Mouse (Mus musculus) mouse embryonic stem cell (cell line): ENCODE results near the gene Gatc.

Source experiments
- in situ Hi-C, 2 experiments: fragments of 300-500 bp; cut with MboI; formaldehyde crosslinking; loops; 1 replicate in 1 of 2; 3 replicates in 1 of 2; pipeline ENCODE4 v1.14.3; 2019 to 2020; ENCODE audit warnings: low sequenced_read_pairs in 2 of 2, low pct_unique_long_range_greater_than_20kb in 1 of 2, mixed read lengths in 1 of 2; ENCODE audit not compliant: unreplicated experiment in 1 of 2

The Gatc gene

DNA sequence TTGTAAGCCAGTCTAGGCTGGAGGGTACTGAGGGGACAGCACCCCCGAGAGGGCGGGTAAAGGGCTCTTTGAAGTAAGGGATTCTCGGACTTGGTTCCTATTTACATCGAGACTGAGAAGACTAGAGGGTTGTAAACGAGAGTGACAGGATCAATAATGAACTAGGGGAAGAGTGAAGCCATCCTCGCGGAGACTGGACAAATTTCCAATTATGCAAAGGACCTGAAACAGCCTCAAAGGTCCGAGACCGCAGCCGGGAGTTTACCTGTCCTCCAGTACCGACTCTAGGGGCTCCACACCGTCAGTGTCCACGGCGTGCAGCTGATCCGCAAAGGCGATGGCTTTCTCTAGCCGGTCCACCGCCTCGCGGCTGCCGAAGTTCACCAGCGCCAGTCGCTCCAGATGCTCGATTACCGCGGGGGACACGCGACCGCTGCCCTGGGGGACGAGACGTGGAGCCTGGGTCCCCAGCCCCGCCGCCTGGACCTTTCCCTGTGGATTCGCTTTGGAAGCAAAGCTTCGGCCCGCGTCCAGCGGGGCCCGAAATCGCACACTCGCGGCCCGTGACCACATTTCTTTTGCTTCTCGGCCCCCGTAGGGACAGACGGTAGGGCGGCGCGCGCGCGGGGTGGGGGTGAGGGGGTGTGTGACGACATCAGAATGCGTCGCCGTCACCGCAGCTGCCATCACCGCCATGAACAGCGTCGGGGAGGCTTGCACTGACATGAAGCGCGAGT, at the start of gene Gatc, which contains the start of gene Triap1:
Gene Gatc, minus strand, starts transcription at position 602 of the 737 bp plus-strand sequence.
Gene Triap1, plus strand, starts transcription at position 649 of the 737 bp plus-strand sequence.
- in situ Hi-C loops = no loop called here

DNA sequence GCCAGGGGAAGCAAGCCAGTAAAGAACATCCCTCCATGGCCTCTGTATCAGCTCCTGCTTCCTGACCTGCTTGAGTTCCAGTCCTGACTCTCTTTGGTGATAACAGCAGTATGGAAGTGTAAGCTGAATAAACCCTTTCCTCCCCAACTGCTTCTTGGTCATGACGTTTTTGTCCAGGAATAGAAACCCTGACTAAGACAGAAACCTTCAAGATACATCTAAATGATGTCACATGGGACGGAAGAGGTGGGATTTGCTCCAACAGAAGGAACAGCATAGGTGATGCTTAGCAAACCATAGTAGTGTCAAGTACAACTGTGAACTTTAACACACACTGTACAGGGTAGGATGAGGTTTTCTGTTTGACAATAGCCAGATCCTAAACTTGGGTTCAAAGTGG, 37.9 kb upstream of the Gatc start:
- in situ Hi-C loops = loop anchor here (5.0 kb wide), 1 partner anchor 63 kb away; no protein-coding TSS in a partner anchor

DNA sequence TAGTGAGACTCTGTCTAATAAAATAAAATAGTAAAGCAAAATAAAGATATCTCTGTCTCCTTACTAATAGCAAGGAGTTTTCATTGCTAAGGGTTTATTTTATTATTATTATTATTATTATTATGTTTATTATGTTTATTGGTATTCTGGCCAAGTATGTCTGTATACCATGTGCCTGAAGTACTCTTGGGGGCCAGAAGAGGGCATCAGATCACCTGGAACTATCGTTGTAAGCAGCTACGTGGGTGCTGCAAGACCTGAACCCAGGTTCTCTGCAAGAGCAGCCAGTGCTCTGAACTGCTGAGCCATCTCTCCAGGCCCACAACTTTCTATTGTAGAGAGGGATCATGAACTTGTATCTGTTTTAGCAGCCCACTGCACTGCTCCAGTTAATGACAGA, 34.5 kb upstream of the Gatc start:
- in situ Hi-C loops = loop anchor here (5.0 kb wide), 1 partner anchor 67 kb away; no protein-coding TSS in a partner anchor

DNA sequence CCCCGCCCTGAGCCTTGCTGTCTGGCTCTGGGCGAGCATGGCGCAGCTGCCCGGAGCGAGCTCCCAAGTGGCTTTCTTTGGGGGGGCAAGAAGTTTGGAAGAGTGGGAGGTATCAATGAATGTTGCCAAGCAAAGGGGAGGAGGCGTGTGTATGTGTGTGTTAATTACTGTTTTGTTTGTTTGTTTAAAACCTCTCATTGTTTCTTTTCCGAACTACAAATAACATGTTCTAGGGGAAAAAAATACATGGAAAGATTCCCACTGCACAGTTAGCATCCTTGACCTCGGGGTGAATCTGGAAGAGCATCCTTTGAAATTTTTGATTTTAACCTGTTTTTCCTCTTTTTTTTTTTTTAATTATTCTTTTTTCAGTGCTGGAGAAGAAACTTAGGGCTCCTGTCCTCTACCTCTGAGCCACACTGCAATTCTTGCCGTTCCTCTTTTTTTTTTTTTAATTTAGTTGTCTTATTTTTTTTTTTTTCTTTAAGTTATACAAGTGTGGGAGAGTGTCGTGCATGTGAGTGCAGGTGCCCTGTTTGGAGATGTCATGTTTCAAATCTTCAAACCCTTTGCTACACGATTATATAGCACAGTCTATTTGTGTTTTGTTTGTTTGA, 33.3 kb upstream of the Gatc start:
- in situ Hi-C loops = no loop called here

DNA sequence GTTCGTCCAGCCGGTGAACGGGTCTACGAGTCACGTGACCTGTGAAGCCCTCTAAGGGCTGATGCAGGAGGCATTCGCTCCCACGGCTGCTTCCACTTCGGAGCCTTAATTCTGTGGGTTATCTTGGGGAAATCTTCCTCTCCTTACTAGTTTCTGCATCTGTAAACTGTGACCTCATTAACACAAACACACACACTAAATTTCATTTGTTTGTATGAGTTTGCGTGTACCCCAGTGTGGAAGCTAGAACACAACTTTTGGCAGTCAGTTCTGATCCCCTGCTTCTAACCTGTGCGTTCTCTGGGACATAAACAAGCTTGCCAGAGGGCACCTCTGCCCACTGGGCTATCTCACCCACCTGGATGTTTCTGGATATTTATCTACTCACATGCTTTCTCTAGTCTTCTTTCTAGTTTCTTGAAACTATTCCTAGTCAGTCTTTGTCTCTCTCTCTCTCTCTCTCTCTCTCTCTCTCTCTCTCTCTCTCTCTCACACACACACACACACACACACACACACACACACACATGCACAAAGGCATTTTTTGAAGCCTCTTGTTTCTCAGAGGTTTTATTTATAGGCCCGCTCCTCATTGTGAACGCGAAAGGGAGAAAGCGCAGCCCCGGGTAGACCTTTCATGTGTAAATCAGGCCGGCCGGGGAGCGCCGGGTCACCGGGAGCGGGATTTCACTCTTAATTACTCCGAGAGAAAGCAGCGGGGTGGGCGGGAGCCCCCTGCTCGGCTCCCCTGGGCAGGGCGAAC, 32.6 kb upstream of the Gatc start:
- in situ Hi-C loops = no loop called here

DNA sequence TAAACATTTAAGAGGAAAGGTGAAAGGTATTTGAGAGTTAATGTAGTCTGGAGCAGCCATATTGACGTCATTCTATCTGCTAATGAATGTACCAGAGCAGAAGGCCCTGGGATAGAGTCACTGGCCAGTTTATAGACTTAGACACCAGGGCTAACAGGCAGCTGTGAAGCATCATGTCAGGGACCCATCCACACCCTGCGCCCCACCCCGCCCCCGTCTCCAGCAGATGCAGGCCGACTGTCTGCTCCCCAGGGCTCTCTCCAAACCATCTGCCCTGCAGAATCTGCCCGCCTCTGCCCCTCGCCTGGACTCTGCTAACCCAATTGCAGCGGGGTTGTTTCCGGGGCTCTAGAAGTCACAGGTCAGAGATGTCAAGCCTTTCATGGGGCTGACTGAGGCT, 30.8 kb upstream of the Gatc start:
- in situ Hi-C loops = no loop called here

DNA sequence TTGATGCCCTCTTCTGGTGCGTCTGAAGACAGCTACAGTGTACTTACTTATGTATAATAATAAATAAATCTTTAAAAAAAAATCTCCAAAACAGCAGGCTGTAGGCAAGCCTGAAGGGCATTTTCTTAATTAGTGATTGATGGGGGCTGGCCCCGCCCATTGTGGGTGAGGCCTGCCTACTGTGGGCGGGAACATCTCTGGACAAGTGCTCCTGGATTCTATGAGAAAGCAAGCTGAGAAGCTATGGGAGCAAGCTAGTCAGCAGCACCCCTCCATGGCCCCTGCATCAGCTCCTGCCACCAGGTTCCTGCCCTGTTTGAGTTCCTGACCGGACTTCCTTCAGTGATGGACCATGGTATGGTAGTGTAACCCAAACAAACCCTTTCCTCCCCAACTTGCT, 23.8 kb upstream of the Gatc start:
- in situ Hi-C loops = loop anchor here in 1 of 2 experiments (5.0 kb wide), 1 partner anchor 38 kb away; no protein-coding TSS in a partner anchor

DNA sequence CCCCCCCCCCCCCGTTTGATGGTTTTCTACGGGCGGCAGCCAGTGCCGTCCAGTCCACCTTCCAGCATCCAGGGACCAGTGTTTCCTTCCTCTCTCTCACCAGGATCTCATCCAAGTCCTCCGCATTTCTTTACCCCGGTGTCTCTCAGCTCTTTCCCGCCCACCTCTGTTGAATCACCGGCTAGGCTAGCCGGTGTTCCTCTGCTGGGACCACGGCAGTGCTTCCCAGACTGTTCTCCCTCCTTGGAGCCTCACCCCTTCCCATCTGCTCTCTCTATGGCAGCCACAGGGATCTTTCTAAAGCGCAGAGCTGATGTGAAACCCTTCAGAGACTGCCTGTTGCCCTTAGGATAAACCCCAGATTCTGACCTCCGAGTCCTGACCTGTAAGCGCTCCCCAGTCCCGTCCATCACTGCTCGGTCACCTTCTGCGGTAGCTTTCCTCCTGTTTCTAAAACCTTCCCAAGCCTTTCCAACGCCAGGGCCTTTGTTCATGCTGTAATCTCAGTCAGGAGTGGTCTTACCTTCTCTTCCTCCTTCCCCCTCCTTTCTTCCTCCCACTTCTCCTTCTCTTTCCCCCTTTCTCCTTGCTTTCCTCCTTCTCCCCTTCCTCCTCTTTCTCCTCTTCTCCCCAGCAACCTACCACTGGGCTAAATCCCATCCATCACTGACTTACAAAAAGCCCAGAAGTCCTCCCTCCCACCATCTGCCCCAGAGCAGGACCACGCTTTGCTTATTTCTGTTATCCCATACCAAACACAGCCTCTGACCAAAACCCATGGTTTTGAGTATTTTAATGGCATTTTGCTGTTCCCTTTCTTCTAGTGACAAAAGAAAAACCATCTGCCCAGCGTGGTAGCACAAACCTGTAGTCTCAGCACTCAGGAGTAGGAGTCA, 22.1 kb upstream of the Gatc start:
- in situ Hi-C loops = no loop called here

DNA sequence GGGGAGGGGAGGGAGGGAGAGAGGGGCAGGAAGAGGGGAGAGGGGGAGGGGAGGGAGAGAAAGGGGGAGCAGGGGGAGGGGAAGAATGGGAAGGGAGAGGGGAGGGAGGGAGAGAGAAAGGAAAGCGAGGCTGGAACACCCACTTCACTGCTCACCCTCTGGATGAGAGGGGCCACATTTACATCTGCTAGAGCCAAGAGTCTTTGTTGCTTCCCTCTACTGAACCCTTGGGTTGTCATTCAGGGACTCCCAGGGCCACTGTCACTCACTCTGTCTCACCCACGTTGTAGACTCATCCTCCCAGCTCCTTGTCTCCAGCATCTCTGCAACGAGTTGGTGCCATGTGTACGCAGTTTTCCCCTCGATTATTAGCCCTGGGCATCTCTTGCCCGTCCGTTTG, 21.2 kb upstream of the Gatc start:
- in situ Hi-C loops = no loop called here

DNA sequence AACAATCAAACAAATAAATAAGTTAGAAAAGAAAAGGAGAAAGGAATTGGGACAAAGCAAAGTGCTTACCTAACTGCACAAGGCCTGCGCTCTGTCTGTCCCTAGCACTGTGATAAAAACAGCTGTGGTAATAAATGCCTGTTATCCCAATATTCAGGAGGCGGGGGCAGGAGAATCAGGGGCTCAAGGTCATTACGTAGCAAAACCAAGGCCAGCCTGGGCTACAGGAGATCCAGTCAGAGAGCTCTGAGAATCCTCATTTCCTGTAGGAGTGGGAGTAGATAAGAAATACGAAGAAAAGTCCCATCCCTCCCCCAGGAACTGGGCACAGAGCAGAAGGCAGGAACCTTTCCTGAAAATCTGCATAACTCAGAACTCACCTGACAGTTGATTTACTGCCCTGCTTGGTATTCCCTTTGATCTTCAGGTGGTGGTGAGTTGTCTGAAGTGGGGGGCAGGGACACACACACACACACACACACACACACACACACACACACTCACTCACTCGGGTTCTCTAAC, 18.9 kb upstream of the Gatc start:
- in situ Hi-C loops = loop anchor here in 1 of 2 experiments (5.0 kb wide), 1 partner anchor 97 kb away; no protein-coding TSS in a partner anchor

DNA sequence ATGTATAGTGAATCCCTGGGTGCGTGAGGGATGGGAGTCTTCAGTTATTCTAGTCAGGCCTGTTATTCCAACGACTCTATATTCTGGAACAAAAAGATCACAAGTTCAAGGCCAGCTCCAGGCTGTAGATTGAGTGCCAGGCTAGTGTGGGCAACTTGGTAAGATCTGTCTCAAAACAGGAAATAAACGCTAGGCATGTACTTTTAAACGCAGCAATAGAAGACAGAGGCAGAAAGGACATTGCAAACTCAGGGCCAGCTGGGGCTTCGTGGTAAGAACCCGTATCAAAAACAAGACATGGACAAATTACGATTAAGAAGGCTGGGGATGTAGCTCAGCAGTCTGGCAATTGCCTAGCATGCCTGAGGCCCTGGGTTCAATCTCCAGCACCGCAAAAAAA, 18.5 kb upstream of the Gatc start:
- in situ Hi-C loops = loop anchor here in 1 of 2 experiments (5.0 kb wide), 1 partner anchor 98 kb away; no protein-coding TSS in a partner anchor

DNA sequence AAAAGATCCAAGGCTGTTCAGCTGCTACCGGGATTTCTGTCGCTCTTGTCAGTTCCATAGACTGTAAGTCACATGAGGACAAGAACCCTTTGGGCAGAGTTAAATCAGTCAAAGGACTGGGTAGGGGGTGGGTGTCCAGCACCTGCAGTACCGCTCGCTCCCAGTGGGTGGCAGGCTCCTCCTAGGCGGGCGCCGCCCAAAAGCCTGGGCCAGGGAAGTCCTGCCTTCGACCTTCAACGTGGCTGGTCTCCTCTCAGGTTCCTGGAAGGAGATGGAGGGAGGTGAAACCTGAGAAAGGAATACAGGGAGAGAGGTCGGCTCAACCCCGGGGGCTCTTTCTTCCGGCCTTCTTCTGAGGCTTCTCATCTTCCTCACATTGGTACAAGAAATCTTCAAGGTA, 17.9 kb upstream of the Gatc start:
- in situ Hi-C loops = loop anchor here in 1 of 2 experiments (5.0 kb wide), 1 partner anchor 98 kb away; no protein-coding TSS in a partner anchor

DNA sequence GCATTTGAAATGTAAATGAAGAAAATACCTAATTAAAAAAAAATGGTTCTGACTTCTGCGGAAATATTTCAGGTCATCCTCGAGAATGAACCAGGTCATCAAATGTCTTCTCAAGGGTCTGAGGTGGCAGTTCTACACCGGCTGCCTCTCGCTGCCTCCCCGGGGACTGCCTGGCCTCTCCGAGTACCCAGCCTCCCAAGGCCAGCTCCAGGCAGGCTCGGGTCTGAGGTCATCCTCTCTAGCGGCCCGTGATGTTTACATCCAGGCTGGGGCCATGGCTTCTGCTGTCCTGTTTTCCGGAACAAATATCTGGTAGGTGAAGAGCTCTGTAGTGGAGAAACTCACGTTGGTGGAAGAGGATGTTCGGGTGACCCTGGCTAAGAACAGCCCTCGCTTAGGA, 14.1 kb upstream of the Gatc start:
- in situ Hi-C loops = loop anchor here in 1 of 2 experiments (5.0 kb wide), 1 partner anchor 102 kb away; no protein-coding TSS in a partner anchor

DNA sequence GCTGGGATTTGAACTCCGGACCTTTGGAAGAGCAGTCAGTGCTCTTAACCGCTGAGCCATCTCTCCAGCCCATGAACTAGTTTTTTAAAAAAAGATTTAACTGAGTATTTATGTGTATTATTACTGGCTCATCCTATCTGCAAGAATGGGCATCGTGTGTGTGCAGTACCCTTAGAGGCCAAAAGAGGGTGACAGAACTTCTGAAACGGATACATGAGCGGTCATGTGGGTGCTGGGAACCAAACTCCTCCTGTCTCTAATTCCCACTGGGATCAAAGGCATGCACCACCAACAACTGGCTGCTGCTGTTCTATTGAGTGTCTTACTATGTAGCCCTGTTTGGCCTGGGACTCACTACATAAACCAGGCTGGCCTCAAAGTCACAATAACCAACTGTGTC, 10.4 kb upstream of the Gatc start:
- in situ Hi-C loops = no loop called here

DNA sequence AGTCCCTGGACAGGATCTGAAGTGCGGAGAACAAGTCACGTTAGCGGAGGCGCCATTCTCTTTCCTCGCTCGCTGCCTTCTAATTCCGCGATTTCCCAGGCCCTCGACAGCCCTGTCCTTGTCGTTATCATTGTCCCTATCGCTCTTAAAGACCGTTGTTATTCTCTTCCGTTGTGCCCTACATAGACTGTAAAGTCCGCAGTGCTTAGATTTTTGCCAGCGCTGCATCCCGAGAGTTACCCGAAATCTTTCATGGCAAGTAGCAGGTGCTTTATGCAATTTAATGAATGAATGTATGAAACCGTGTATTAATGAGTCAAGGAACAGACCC, 8.2 kb upstream of the Gatc start:
- in situ Hi-C loops = loop anchor here in 1 of 2 experiments (5.0 kb wide), 1 partner anchor 113 kb away; no protein-coding TSS in a partner anchor

DNA sequence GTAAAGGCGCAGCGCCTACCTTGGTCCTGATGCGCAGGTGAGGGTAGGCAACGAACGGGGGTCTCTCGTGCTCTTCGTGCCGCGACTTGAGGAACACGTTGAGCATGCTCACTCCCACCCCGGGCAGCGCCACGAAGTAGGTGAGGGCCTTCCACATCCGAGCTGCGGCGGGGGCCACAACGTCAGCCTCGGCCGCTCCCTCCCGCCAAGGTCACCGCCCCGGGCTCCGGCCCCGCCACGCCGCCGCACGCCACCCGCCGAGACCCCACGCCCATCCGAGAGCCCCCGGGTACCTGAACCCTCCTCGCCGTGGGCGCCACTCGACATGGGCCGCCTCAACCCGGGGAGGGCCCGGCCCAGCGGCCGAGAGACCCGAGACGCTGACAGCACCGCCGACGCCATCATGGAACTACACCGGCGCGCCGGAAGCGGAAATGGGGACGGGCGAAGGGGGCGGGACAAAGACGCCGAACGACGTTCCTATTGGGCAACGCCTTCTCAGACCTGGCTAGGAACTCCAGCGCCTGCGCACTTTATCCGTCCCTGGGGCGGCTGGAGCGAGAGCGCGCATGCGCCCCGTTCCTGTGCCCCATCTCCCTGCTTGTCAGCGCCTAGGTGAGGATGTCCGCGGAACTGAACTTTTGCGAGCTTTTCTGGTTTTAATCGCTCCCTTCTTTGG, 7.7 kb upstream of the Gatc start, which contains the start of gene Cox6a1:
Gene Cox6a1, minus strand, starts transcription at position 436 of the 679 bp plus-strand sequence.
- in situ Hi-C loops = loop anchor here in 1 of 2 experiments (5.0 kb wide), 1 partner anchor 114 kb away; no protein-coding TSS in a partner anchor

DNA sequence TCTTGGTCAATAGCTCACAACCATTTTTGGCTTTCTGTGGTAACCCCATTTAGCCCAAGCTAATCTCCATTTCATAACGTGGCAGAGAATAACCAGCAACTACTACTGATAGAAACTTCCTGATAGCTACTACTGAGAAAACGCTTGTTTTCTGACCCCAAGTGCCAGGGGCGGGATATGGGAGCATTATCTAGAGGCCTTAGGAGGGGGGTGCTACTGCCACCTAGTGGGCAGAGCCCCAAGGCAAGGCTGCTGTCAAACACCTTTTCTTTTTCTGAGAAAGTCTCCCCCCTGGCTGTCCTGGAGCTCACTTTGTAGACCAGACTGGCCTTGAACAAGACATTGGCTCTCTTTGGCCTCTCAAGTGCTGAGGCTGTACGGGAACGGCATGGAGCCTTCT, 6.6 kb upstream of the Gatc start:
- in situ Hi-C loops = loop anchor here in 1 of 2 experiments (5.0 kb wide), 1 partner anchor 115 kb away; no protein-coding TSS in a partner anchor
